Mouse (Mus musculus) lung, adult 2 months (tissue): ENCODE results near the gene Mfsd7a.

Experiments used
- CTCF ChIP-seq: fragments of 200-500 bp; IDR thresholded peaks from 2 replicates; pipeline ENCODE4 v1.5.1; 2011; ENCODE audit warnings: mild to moderate bottlenecking, low read length, control low read depth; ENCODE audit not compliant: insufficient read depth
- POLR2A ChIP-seq: fragments of 200-500 bp; IDR thresholded peaks from 2 replicates; pipeline ENCODE4 v1.6.1; 2011; ENCODE audit warnings: low read depth, mild to moderate bottlenecking, control low read depth, low read length, borderline replicate concordance; ENCODE audit errors: extremely low read depth

DNA sequence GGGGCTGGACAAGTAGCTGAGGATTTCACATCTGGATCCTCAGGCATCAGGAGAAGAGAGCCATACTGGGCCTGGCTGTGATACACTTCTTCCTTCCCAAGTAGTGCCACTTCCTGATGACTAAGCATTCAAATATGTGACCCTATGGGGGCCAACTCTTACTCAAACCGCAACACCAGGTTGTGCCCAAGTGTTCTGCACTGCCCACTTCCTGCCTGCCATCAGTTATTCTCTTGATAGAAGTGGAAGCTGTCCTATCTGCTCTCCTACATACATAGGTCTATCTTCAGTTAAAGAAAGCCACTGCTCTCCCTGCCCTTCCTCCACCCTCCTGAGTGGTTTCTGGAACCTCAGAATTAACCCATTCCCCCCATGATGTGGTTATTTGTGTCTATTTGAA, 43.2 kb downstream of the Mfsd7a start:
- TF ChIP-seq POLR2A (no peak), CTCF (no peak)
